Mouse (Mus musculus): ENCODE measurements around the gene Pkdcc. TPM values are rescaled to one million over a fixed set of nuclear protein-coding genes. Genes with fewer than 3 reads are reported as not detected.

The Pkdcc gene
- total RNA-seq (2021), result 10 to 100 TPM; 68.1 to 76.6 TPM

DNA sequence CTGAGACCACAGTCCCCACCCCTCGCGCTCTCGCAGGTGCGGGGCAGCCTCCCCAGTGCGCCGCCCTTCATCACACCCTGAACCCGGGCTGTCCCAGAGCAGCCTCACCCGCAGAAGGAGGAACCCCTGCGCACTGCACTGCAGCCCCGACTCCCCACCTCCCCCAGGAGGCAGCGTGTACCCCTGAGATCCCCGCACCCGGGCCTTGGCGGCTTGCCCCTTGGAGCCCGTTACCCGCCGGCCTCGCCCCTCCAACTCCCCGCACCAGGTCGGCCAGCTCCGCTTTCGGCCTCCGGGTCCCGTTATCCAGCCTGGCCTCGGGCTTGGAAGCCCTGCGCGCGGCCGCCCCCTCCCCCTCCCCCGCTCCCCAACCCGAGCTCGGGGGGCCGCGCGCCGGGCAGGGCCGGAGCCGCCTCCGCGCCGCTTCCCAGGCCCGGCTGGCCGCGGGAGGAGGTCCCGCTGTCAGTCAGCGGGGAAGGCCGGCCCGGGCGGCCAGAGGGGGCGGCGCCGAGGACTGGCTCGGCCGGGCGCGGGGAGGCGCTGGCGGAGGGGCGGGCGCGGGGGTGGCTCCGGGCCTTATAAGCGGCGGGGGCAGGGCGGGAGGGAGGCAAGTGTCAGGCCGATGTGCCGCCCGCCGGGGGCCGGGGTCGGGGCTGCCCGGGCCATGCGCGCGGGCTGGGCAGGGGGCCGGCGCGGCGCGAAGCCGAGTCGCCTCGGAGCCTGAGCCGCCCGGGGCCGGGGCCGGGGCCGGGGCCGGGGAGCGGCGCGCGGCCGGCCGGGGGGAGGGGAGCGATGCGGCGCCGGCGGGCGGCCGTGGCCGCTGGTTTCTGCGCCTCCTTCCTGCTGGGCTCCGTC lies at the start of gene Pkdcc:
Gene Pkdcc (plus strand): TSS at position 619 of the 855 bp plus-strand sequence.
- DNase-seq, result peak; percentile 95

- DNase-seq, result no peak
Measured at GRCm38 (mm10) chr17:83166195-83166594, 48.9 kb upstream of the Pkdcc start.

GRCm38 (mm10) chr17:83176146-83176545 lies 38.9 kb upstream of the Pkdcc start:
- no peak for DNase-seq

DNA sequence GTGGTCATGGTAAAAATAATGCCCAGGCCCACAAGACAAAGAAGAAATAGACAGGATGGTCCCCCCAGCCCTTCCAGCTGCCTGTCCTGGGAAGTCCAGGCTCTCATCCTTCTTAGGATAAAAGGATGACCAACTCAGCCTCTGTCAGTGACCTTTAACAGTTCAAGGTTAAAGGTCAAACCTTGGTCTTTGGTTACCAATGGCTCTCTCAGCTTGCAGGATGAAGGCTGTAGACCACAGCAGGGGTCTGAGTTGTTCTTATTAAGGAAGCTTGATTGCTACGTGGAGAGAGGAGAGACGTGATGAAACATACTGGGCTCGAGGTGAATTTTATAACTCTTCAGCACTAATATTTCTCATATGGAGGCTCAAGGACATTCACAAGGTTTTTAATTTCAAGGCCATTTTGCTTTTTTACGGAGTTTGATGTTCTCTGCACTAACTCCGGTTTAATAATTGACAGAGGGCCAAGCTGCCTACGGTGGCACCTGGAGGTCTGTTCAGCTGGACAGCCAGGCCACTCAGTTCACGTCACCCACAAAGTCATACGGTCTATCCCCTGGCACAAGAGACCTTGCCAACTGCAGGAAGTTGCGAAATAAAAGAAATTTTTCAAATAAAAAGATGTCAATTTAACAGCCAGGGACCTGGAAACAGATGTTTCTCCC lies 36.5 kb upstream of the Pkdcc start:
- no peak for DNase-seq

- no peak for DNase-seq
Measured at GRCm38 (mm10) chr17:83179151-83179531, 36.0 kb upstream of the Pkdcc start.

GRCm38 (mm10) chr17:83179569-83179968 lies 35.5 kb upstream of the Pkdcc start:
- DNase-seq, result no peak

DNA sequence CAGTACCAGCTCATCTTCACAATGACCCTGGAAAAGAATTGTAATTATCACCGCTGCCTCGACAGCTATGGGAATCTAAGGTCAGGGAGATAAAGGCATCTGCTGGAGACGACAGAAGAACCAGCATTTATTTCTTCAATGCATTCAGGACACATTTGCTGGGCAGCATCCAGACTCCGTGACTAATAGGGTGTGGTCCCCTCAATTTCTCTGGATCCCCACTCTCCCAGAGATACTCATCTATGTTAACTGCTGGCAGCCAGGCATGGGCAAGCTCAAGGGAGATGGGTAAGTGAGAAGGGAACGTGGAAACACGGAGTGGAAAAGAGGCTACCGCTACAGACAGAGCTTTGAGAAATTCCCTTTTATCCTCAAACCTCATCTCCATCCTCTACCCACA lies 34.0 kb upstream of the Pkdcc start:
- no peak for DNase-seq

- no peak for DNase-seq
Measured at GRCm38 (mm10) chr17:83181592-83181991, 33.5 kb upstream of the Pkdcc start.

GRCm38 (mm10) chr17:83182061-83182664 lies 32.9 kb upstream of the Pkdcc start:
- DNase-seq, result no peak

DNA sequence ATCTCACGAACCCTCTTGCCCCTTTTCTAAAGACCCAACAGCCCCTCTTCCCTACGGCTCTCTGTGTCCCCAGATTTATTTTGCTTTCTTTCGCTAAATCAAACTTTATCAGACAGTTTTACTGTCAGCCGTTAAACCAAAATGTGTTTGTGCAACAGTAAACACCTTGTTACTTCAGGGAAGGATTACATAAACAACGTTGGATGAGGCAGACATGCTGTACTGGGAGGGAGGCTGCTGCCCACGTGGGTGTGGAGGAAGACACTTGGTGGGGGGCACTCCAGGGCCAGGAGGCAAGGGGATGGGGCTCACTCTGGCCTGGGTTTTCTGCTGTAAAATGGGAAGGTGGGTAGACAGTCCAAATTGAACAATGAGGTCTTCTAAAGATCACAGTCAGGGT lies 32.3 kb upstream of the Pkdcc start:
- DNase-seq, result no peak

DNA sequence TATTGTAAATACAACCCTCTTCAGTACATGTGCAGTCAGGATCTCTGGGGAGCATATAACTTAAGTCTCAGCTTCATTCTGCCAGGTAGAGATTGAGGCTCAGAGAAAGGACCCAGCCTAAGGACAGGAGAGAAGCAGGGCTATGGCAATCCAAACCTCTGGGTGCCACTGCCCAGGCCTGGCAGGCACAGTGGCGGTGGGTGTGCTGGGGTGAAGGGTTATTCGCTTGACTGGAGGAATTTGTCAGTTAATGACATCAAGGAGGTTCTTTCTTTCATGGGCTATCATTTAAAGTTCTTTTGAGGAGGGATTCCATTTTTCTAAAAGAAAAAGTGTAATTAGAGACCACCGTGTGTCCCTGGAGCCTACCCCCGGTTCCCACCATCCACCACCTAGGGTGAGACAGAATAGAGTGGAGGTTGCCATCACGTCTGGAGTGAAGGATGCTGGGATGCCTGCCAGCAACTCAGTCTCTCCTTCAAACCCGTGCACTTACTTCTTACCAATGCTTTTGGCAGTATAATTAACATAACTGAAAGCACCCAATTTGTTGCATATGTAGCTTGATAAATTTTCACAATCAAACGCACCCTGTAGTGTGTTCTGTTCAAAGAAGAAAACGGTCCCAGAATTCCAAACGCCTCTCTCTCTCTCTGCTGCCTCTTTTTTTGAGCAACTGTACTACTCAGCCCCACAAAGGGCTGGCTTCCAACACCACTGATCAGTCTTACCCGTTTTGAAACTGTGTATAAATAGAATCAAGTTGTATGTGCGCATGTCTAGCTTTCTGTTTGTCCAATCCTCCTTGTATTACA lies 27.1 kb upstream of the Pkdcc start:
- DNase-seq, result peak; percentile 20

DNA sequence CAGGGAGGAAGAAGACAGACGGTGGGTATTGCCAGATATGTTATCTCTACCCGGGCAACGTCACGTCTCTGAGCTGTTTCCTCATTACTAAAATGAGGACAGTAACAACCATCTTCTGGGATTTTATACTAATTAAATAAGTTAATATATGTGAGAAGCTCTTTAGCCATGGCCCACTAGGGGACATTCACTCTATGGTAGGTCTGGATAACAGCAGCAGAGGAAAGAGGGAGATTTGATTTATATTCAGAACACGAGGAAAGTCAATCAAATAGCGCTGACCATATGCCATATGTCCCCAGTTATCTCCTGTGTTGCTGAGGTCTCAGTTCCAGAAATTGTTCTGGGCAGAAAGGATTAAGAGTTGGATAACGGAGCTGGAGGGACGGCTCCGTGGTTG lies 24.3 kb upstream of the Pkdcc start:
- no peak for DNase-seq

DNA sequence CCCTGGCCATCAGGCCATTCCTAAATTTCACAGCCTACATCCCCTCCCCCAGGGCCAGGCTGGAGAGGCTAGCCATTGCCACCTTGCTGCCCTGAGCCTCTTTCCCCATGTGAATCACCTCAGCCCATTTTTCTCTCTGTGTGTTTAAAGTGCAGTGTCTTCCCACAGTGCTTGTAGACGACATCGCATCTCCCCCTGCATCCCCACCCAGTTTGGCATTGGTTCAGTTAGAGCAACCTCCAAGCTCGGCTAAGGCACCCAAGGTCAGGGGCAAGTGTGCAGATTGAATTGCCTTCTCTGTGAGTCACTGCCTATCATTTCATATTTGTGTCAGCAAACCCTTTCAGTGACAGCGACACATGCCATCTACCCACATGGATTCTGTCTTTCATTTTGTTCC lies 20.6 kb upstream of the Pkdcc start:
- DNase-seq, result no peak

GRCm38 (mm10) chr17:83197361-83197923 lies 17.6 kb upstream of the Pkdcc start:
- DNase-seq, result peak; percentile 58

GRCm38 (mm10) chr17:83200469-83200868 lies 14.6 kb upstream of the Pkdcc start:
- no peak for DNase-seq

DNA sequence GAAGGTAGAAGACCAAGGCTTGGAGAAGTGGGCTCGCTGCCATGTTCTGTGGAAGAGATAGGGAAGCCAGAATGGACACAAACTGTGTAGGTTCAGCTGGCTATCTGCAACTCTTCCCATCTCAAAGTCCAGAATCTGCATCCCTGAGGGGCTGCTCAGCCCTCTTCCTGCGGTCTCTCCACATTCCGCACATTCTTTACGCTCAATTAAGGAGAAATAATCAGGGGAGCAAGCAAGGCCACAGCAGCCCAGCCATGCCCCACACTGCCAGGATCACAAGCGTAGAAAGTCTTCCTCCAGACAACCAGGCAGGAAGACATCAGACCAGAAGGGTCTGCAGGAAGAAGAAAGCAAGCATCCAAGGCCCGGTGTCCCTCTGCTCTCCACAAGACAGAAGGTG lies 13.8 kb upstream of the Pkdcc start:
- no peak for DNase-seq

- no peak for DNase-seq
Measured at GRCm38 (mm10) chr17:83203692-83204383, 11.3 kb upstream of the Pkdcc start.

DNA sequence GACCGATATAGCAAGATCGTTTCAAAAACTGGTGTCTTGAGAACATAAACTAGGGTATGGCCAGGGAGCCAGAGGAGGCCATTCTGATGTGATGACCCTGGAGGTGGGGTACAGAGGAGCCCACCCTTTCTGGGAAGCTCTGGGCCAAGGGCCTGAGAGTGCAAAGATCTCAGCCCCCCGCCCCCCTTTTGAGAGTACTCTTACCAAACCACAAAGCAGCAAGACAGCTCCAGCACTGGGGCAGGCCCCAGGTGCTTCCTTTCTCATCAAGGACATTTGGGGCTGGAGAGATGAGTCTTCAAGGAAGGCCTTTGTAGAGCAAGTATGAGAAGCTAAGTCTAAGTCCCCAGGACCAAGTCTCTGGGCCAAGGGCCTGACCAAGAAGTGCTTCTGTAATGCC lies 7.8 kb upstream of the Pkdcc start:
- no peak for DNase-seq

GRCm38 (mm10) chr17:83208455-83208854 lies 6.6 kb upstream of the Pkdcc start:
- no peak for DNase-seq

GRCm38 (mm10) chr17:83210531-83210930 lies 4.6 kb upstream of the Pkdcc start:
- peak; percentile 34 for DNase-seq

GRCm38 (mm10) chr17:83211196-83211595 lies 3.9 kb upstream of the Pkdcc start:
- DNase-seq, result no peak

DNA sequence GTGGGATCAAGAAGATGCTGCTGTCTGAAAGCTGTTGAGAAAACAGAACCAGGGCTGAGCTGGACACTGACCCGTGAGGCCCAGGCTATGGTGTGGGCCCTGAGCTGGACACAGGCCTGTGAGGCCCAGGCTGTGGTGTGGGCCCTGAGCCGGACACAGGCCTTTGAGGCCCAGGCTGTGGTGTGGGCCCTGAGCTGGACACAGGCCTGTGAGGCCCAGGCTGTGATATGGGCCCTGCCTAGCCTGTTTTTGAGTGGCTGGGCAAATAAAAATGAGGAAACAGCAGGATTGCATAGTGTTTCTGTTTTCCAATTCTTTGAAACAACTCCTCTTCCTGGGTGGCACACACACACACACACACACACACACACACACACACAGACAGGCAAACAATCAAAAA lies 2.7 kb upstream of the Pkdcc start:
- no peak for DNase-seq
